Mouse (Mus musculus): ENCODE measurements around the gene Rfx8. TPM values are rescaled to one million over a fixed set of nuclear protein-coding genes. Genes with fewer than 3 reads are reported as not detected.

The Rfx8 gene
- polyA plus RNA-seq (2016; fragmentation: Nextera tagmentation; extraction: Ambion mirVana): 0.35 and 0.79 TPM in 2 replicates

- WGBS: 2% methylated on average over 42 of the region's 42 CpGs
Measured at GRCm38 (mm10) chr1:39720632-39721350, at the start of gene Rfx8. Rfx8 (minus strand) TSS chr1:39720997.

GRCm38 (mm10) chr1:39770436-39770835 lies 49.6 kb upstream of the Rfx8 start:
- DNase-seq (ENCODE audit: low spot score): no peak
- Histone ChIP-seq H3K4me1 (peaks cover 13% of the 10 kb centered on the region), H3K27me3 (ENCODE audit: low read depth, poor library complexity, severe bottlenecking) (no peaks in the 10 kb centered on the region), H3K36me3 (no peaks in the 10 kb centered on the region), H3K9me3 (replicated peaks) (no peaks in the 10 kb centered on the region), H3K4me3 (no peak overlapping the region), H3K27ac (no peak overlapping the region)
- 86% methylated on average over 5 of the region's 5 CpGs for WGBS

More at GRCm38 (mm10) chr1:39720632-39721350, at the start of gene Rfx8:
- H3K4me3 ChIP-seq: peak within 1 kb of the TSS; percentile 74
- peak; percentile 78 for DNase-seq (ENCODE audit: low spot score)
- H3K27ac ChIP-seq: peak within 1 kb of the TSS; percentile 97
- no peaks in the 10 kb centered on the region for H3K27me3 ChIP-seq (ENCODE audit: low read depth, poor library complexity, severe bottlenecking)
- H3K9me3 ChIP-seq (replicated peaks): no peaks in the 10 kb centered on the region
- peaks cover 49% of the 10 kb centered on the region for H3K4me1 ChIP-seq
- H3K36me3 ChIP-seq: no peaks in the 10 kb centered on the region

- H3K36me3 ChIP-seq: no peaks in the 10 kb centered on the region
- H3K4me1 ChIP-seq: peaks cover 9% of the 10 kb centered on the region
- H3K27me3 ChIP-seq (ENCODE audit: low read depth, poor library complexity, severe bottlenecking): no peaks in the 10 kb centered on the region
- no peak overlapping the region for H3K27ac ChIP-seq
- 81% methylated on average over 3 of the region's 3 CpGs for WGBS
- DNase-seq (ENCODE audit: low spot score): no peak
- no peak overlapping the region for H3K4me3 ChIP-seq
- no peaks in the 10 kb centered on the region for H3K9me3 ChIP-seq (replicated peaks)
Measured at GRCm38 (mm10) chr1:39768017-39768416, 47.2 kb upstream of the Rfx8 start.

GRCm38 (mm10) chr1:39765854-39766493 lies 45.2 kb upstream of the Rfx8 start:
- 90% methylated on average over 7 of the region's 7 CpGs for WGBS
- no peak overlapping the region for H3K4me3 ChIP-seq
- no peak overlapping the region for H3K27ac ChIP-seq
- peaks cover 15% of the 10 kb centered on the region for H3K4me1 ChIP-seq
- no peak for DNase-seq (ENCODE audit: low spot score)
- no peaks in the 10 kb centered on the region for H3K27me3 ChIP-seq (ENCODE audit: low read depth, poor library complexity, severe bottlenecking)
- no peaks in the 10 kb centered on the region for H3K36me3 ChIP-seq
- H3K9me3 ChIP-seq (replicated peaks): no peaks in the 10 kb centered on the region

GRCm38 (mm10) chr1:39762025-39762370 lies 41.2 kb upstream of the Rfx8 start:
- Histone ChIP-seq H3K4me3 (peak overlapping the region; percentile 29), H3K4me1 (peaks cover 31% of the 10 kb centered on the region), H3K9me3 (replicated peaks) (no peaks in the 10 kb centered on the region), H3K27me3 (ENCODE audit: low read depth, poor library complexity, severe bottlenecking) (no peaks in the 10 kb centered on the region), H3K27ac (peak overlapping the region; percentile 19), H3K36me3 (no peaks in the 10 kb centered on the region)
- WGBS: 12% methylated on average over 10 of the region's 10 CpGs
- DNase-seq (ENCODE audit: low spot score): peak; percentile 58

GRCm38 (mm10) chr1:39761211-39762024 lies 40.6 kb upstream of the Rfx8 start:
- 11% methylated on average over 22 of the region's 22 CpGs for WGBS
- H3K9me3 ChIP-seq (replicated peaks): no peaks in the 10 kb centered on the region
- no peaks in the 10 kb centered on the region for H3K36me3 ChIP-seq
- H3K27ac ChIP-seq: peak overlapping the region; percentile 19
- peaks cover 34% of the 10 kb centered on the region for H3K4me1 ChIP-seq
- peak overlapping the region; percentile 29 for H3K4me3 ChIP-seq
- no peaks in the 10 kb centered on the region for H3K27me3 ChIP-seq (ENCODE audit: low read depth, poor library complexity, severe bottlenecking)
- DNase-seq (ENCODE audit: low spot score): peak; percentile 67

- H3K27ac ChIP-seq: no peak overlapping the region
- no peaks in the 10 kb centered on the region for H3K36me3 ChIP-seq
- no peak overlapping the region for H3K4me3 ChIP-seq
- no peak for DNase-seq (ENCODE audit: low spot score)
- WGBS: 73% methylated on average over 6 of the region's 6 CpGs
- no peaks in the 10 kb centered on the region for H3K9me3 ChIP-seq (replicated peaks)
- no peaks in the 10 kb centered on the region for H3K27me3 ChIP-seq (ENCODE audit: low read depth, poor library complexity, severe bottlenecking)
- H3K4me1 ChIP-seq: peaks cover 34% of the 10 kb centered on the region
Measured at GRCm38 (mm10) chr1:39760181-39760715, 39.5 kb upstream of the Rfx8 start.

GRCm38 (mm10) chr1:39759231-39760175 lies 38.7 kb upstream of the Rfx8 start:
- Histone ChIP-seq H3K4me3 (no peak overlapping the region), H3K27ac (no peak overlapping the region), H3K4me1 (peaks cover 37% of the 10 kb centered on the region), H3K27me3 (ENCODE audit: low read depth, poor library complexity, severe bottlenecking) (no peaks in the 10 kb centered on the region), H3K9me3 (replicated peaks) (no peaks in the 10 kb centered on the region), H3K36me3 (no peaks in the 10 kb centered on the region)
- DNase-seq (ENCODE audit: low spot score): no peak
- 50% methylated on average over 9 of the region's 9 CpGs for WGBS

- H3K27me3 ChIP-seq (ENCODE audit: low read depth, poor library complexity, severe bottlenecking): no peaks in the 10 kb centered on the region
- DNase-seq (ENCODE audit: low spot score): no peak
- H3K4me3 ChIP-seq: no peak overlapping the region
- no peaks in the 10 kb centered on the region for H3K36me3 ChIP-seq
- no peak overlapping the region for H3K27ac ChIP-seq
- H3K4me1 ChIP-seq: peaks cover 37% of the 10 kb centered on the region
- H3K9me3 ChIP-seq (replicated peaks): no peaks in the 10 kb centered on the region
- 85% methylated on average over 9 of the region's 9 CpGs for WGBS
Measured at GRCm38 (mm10) chr1:39758244-39758643, 37.4 kb upstream of the Rfx8 start.

GRCm38 (mm10) chr1:39756952-39757351 lies 36.2 kb upstream of the Rfx8 start:
- Histone ChIP-seq H3K27ac (no peak overlapping the region), H3K4me3 (no peak overlapping the region), H3K4me1 (peaks cover 32% of the 10 kb centered on the region), H3K27me3 (ENCODE audit: low read depth, poor library complexity, severe bottlenecking) (no peaks in the 10 kb centered on the region), H3K36me3 (no peaks in the 10 kb centered on the region), H3K9me3 (replicated peaks) (no peaks in the 10 kb centered on the region)
- WGBS: 88% methylated on average over 11 of the region's 11 CpGs
- no peak for DNase-seq (ENCODE audit: low spot score)

- DNase-seq (ENCODE audit: low spot score): no peak
- H3K27ac ChIP-seq: no peak overlapping the region
- no peak overlapping the region for H3K4me3 ChIP-seq
- H3K27me3 ChIP-seq (ENCODE audit: low read depth, poor library complexity, severe bottlenecking): no peaks in the 10 kb centered on the region
- peaks cover 25% of the 10 kb centered on the region for H3K4me1 ChIP-seq
- H3K9me3 ChIP-seq (replicated peaks): no peaks in the 10 kb centered on the region
- 86% methylated on average over 13 of the region's 13 CpGs for WGBS
- H3K36me3 ChIP-seq: no peaks in the 10 kb centered on the region
Measured at GRCm38 (mm10) chr1:39754224-39754957, 33.6 kb upstream of the Rfx8 start.
